Mouse (Mus musculus): ENCODE data around the gene Cacna2d3.

- TF ChIP-seq RCOR1 (conservative IDR thresholded peaks at IDR 0.05; ENCODE audit: low read depth, low read length) (no peak), HCFC1 (IDR thresholded peaks at IDR 0.05; ENCODE audit: low read depth, low read length) (no peak), POLR2A (IDR thresholded peaks at IDR 0.05; ENCODE audit: low read depth, low read length) (no peak), MAZ (IDR thresholded peaks at IDR 0.05; ENCODE audit: low read depth, low read length) (no peak), CTCF (conservative IDR thresholded peaks at IDR 0.05 in 1 of 2, IDR thresholded peaks at IDR 0.05 in 1 of 2; ENCODE audit: low read depth in 2 of 2, low read length in 2 of 2) (no peak), USF1 (IDR thresholded peaks at IDR 0.05; ENCODE audit: low read depth, low read length) (no peak), CHD2 (IDR thresholded peaks at IDR 0.05; ENCODE audit: low read length) (no peak)
Observed at GRCm38 (mm10) chr14:29061491-29061890, 660.2 kb downstream of the Cacna2d3 start.

Measured in CH12.LX (cell line).